Mouse (Mus musculus) lung, embryonic 15.5 days (tissue): ENCODE data around the gene Exoc3. TPM values are rescaled to one million over a fixed set of nuclear protein-coding genes. Genes with fewer than 3 reads are reported as not detected.

ENCODE experiments used
- ATAC-seq: fragments of 200-750 bp; cut with Nextera tagmentation; 2 replicates; pipeline ENCODE4 v1.8.0; 2017; ENCODE audit warnings: moderate number of reproducible peaks, borderline replicate concordance; ENCODE audit not compliant: low FRiP score, low TSS enrichment; ENCODE audit errors: extremely low read depth
- H3K27ac ChIP-seq: fragments of 300-500 bp; sonication (generic); 2 replicates; pipeline ENCODE4 v1.5.1; 2015; ENCODE audit warnings: moderate library complexity, mild to moderate bottlenecking, inconsistent platforms
- H3K27me3 ChIP-seq: fragments of 300-500 bp; sonication (generic); 2 replicates; pipeline ENCODE4 v1.6.1; 2015; ENCODE audit warnings: inconsistent platforms
- H3K36me3 ChIP-seq: fragments of 300-500 bp; sonication (generic); 2 replicates; pipeline ENCODE4 v1.6.1; 2015; ENCODE audit warnings: inconsistent platforms
- H3K4me1 ChIP-seq: fragments of 300-500 bp; sonication (generic); 2 replicates; pipeline ENCODE4 v1.6.1; 2015; ENCODE audit warnings: inconsistent platforms
- H3K4me2 ChIP-seq: fragments of 300-500 bp; sonication (generic); 2 replicates; pipeline ENCODE4 v1.6.1; 2015; ENCODE audit warnings: inconsistent platforms, mild to moderate bottlenecking, moderate library complexity
- H3K4me3 ChIP-seq: fragments of 300-500 bp; sonication (generic); 2 replicates; pipeline ENCODE4 v1.5.1; 2015; ENCODE audit warnings: mild to moderate bottlenecking, inconsistent platforms
- H3K9ac ChIP-seq: fragments of 300-500 bp; sonication (generic); 2 replicates; pipeline ENCODE4 v1.6.1; 2015; ENCODE audit warnings: inconsistent platforms
- H3K9me3 ChIP-seq: fragments of 300-500 bp; sonication (generic); 2 replicates; pipeline ENCODE4 v1.6.1; 2016; ENCODE audit warnings: inconsistent platforms
- WGBS: fragments of 180-500 bp; shearing (Covaris S2); methylation state at CpG from one replicate; pipeline ENCODE4 v1.1.7; 2015; 5-methylcytosine and 5-hydroxymethylcytosine counted together
- polyA plus RNA-seq: library from polyadenylated mRNA; unstranded; fragments of >200 nt; fragmentation: Nextera tagmentation; extraction: Ambion mirVana; gene quantifications from 2 replicates; pipeline ENCODE4 v1.2.1, GENCODE M21; 2015

Gene Exoc3
- 69.4 and 72.7 TPM in 2 replicates for polyA plus RNA-seq

GRCm38 (mm10) chr13:74208317-74208985 lies at the start of gene Exoc3:
Gene Exoc3, minus strand, starts transcription at chr13:74208732.
- Histone ChIP-seq H3K36me3 (peaks cover 17% of the 10 kb centered on the region; the same call in 1 of the 2 replicates), H3K9me3 (no peaks in the 10 kb centered on the region), H3K4me3 (peak within 1 kb of the TSS; percentile 58), H3K4me2 (peak within 1 kb of the TSS; percentile 85), H3K27ac (peak within 1 kb of the TSS; percentile 79), H3K27me3 (no peaks in the 10 kb centered on the region; the same call in 1 of the 2 replicates), H3K4me1 (peaks cover 17% of the 10 kb centered on the region), H3K9ac (peak within 1 kb of the TSS; percentile 48)
- peak; percentile 97 for ATAC-seq
- WGBS: under 1% methylated on average over 39 of the region's 39 CpGs

GRCm38 (mm10) chr13:74246494-74246893 lies 38.0 kb upstream of the Exoc3 start:
- Histone ChIP-seq H3K9ac (no peak overlapping the region), H3K27me3 (no peaks in the 10 kb centered on the region), H3K9me3 (no peaks in the 10 kb centered on the region), H3K4me2 (no peak overlapping the region), H3K4me1 (peaks cover 11% of the 10 kb centered on the region), H3K36me3 (no peaks in the 10 kb centered on the region), H3K27ac (no peak overlapping the region), H3K4me3 (no peak overlapping the region)
- no peak for ATAC-seq

GRCm38 (mm10) chr13:74245899-74246231 lies 37.3 kb upstream of the Exoc3 start:
- 56% methylated on average over 4 of the region's 4 CpGs for WGBS
- ATAC-seq: no peak
- Histone ChIP-seq H3K27ac (peak overlapping the region; percentile 33; the same call in 1 of the 2 replicates), H3K4me1 (peaks cover 11% of the 10 kb centered on the region), H3K36me3 (no peaks in the 10 kb centered on the region), H3K9me3 (no peaks in the 10 kb centered on the region), H3K4me3 (no peak overlapping the region), H3K4me2 (peak overlapping the region; percentile 37), H3K27me3 (no peaks in the 10 kb centered on the region), H3K9ac (no peak overlapping the region)

- WGBS: 25% methylated on average over 17 of the region's 17 CpGs
- H3K9ac ChIP-seq: no peak overlapping the region
- H3K4me3 ChIP-seq: no peak overlapping the region
- H3K4me1 ChIP-seq: peaks cover 11% of the 10 kb centered on the region
- H3K36me3 ChIP-seq: no peaks in the 10 kb centered on the region
- H3K27me3 ChIP-seq: no peaks in the 10 kb centered on the region
- peak overlapping the region; percentile 33; the same call in 1 of the 2 replicates for H3K27ac ChIP-seq
- H3K4me2 ChIP-seq: peak overlapping the region; percentile 37
- ATAC-seq: peak; percentile 97
- no peaks in the 10 kb centered on the region for H3K9me3 ChIP-seq
These were observed 36.8 kb upstream of the Exoc3 start for GRCm38 (mm10) chr13:74245214-74245898.

GRCm38 (mm10) chr13:74237574-74237973 lies 29.0 kb upstream of the Exoc3 start:
- Histone ChIP-seq H3K4me2 (no peak overlapping the region), H3K27me3 (no peaks in the 10 kb centered on the region), H3K36me3 (no peaks in the 10 kb centered on the region), H3K9me3 (no peaks in the 10 kb centered on the region), H3K9ac (no peak overlapping the region), H3K4me1 (no peaks in the 10 kb centered on the region), H3K27ac (peak overlapping the region; percentile 5; the same call in 1 of the 2 replicates), H3K4me3 (no peak overlapping the region)
- peak; percentile 46; the same call in 1 of the 2 replicates for ATAC-seq
- 42% methylated on average over 7 of the region's 7 CpGs for WGBS

GRCm38 (mm10) chr13:74220659-74221058 lies 12.1 kb upstream of the Exoc3 start:
- Histone ChIP-seq H3K27me3 (no peaks in the 10 kb centered on the region), H3K4me3 (no peak overlapping the region), H3K4me1 (no peaks in the 10 kb centered on the region), H3K9me3 (no peaks in the 10 kb centered on the region), H3K9ac (no peak overlapping the region), H3K4me2 (no peak overlapping the region), H3K27ac (no peak overlapping the region), H3K36me3 (no peaks in the 10 kb centered on the region)
- ATAC-seq: no peak
- WGBS: 25% methylated on average over 1 of the region's 1 CpGs

- no peaks in the 10 kb centered on the region for H3K4me1 ChIP-seq
- H3K36me3 ChIP-seq: no peaks in the 10 kb centered on the region
- WGBS: 69% methylated on average over 3 of the region's 3 CpGs
- ATAC-seq: no peak
- H3K9ac ChIP-seq: no peak overlapping the region
- H3K9me3 ChIP-seq: no peaks in the 10 kb centered on the region
- no peak overlapping the region for H3K4me2 ChIP-seq
- no peak overlapping the region for H3K27ac ChIP-seq
- no peaks in the 10 kb centered on the region for H3K27me3 ChIP-seq
- no peak overlapping the region for H3K4me3 ChIP-seq
These were observed 9.9 kb upstream of the Exoc3 start for GRCm38 (mm10) chr13:74218441-74218840.

- 16% methylated on average over 12 of the region's 12 CpGs for WGBS
- Histone ChIP-seq H3K27ac (peak overlapping the region; percentile 79), H3K27me3 (no peaks in the 10 kb centered on the region; the same call in 1 of the 2 replicates), H3K4me1 (peaks cover 17% of the 10 kb centered on the region), H3K4me3 (peak overlapping the region; percentile 58), H3K9ac (peak overlapping the region; percentile 48), H3K9me3 (no peaks in the 10 kb centered on the region), H3K36me3 (peaks cover 12% of the 10 kb centered on the region; the same call in 1 of the 2 replicates), H3K4me2 (peak overlapping the region; percentile 85)
- ATAC-seq: peak; percentile 30; the same call in 1 of the 2 replicates
These were observed 434 bp upstream of the Exoc3 start for GRCm38 (mm10) chr13:74208986-74209345.

- WGBS: 83% methylated on average over 3 of the region's 3 CpGs
- Histone ChIP-seq H3K36me3 (peaks cover 36% of the 10 kb centered on the region), H3K9me3 (no peaks in the 10 kb centered on the region), H3K4me1 (no peaks in the 10 kb centered on the region), H3K9ac (no peak overlapping the region), H3K4me3 (no peak overlapping the region), H3K27me3 (no peaks in the 10 kb centered on the region), H3K4me2 (no peak overlapping the region), H3K27ac (no peak overlapping the region)
- no peak for ATAC-seq
These were observed 12.1 kb downstream of the Exoc3 start for GRCm38 (mm10) chr13:74196451-74196850.

GRCm38 (mm10) chr13:74192613-74193012 lies 15.9 kb downstream of the Exoc3 start:
- H3K27me3 ChIP-seq: no peaks in the 10 kb centered on the region
- H3K9me3 ChIP-seq: no peaks in the 10 kb centered on the region
- no peak overlapping the region for H3K4me3 ChIP-seq
- no peak overlapping the region for H3K27ac ChIP-seq
- peaks cover 45% of the 10 kb centered on the region for H3K36me3 ChIP-seq
- H3K9ac ChIP-seq: no peak overlapping the region
- no peaks in the 10 kb centered on the region for H3K4me1 ChIP-seq
- WGBS: 80% methylated on average over 6 of the region's 6 CpGs
- H3K4me2 ChIP-seq: no peak overlapping the region
- no peak for ATAC-seq

GRCm38 (mm10) chr13:74183011-74183695 lies 25.4 kb downstream of the Exoc3 start:
- WGBS: 92% methylated on average over 5 of the region's 5 CpGs
- Histone ChIP-seq H3K36me3 (peaks cover 24% of the 10 kb centered on the region), H3K27me3 (no peaks in the 10 kb centered on the region), H3K4me2 (no peak overlapping the region), H3K27ac (no peak overlapping the region), H3K9ac (no peak overlapping the region), H3K4me3 (no peak overlapping the region), H3K9me3 (no peaks in the 10 kb centered on the region), H3K4me1 (no peaks in the 10 kb centered on the region)
- no peak for ATAC-seq

- H3K9me3 ChIP-seq: no peaks in the 10 kb centered on the region
- 89% methylated on average over 5 of the region's 5 CpGs for WGBS
- peaks cover 38% of the 10 kb centered on the region for H3K36me3 ChIP-seq
- no peaks in the 10 kb centered on the region for H3K27me3 ChIP-seq
- no peak overlapping the region for H3K4me2 ChIP-seq
- H3K27ac ChIP-seq: no peak overlapping the region
- H3K4me1 ChIP-seq: no peaks in the 10 kb centered on the region
- no peak overlapping the region for H3K9ac ChIP-seq
- no peak overlapping the region for H3K4me3 ChIP-seq
- ATAC-seq: no peak
These were observed 36.5 kb downstream of the Exoc3 start for GRCm38 (mm10) chr13:74172036-74172435.
